Mouse (Mus musculus): ENCODE data around the gene Yjefn3. TPM values are rescaled to one million over a fixed set of nuclear protein-coding genes. Genes with fewer than 3 reads are reported as not detected.

Gene Yjefn3
- polyA plus RNA-seq, 1 experiment, result 3.9 TPM

- WGBS, result 61% methylated on average over 6 of the region's 6 CpGs
- peak; percentile 74 for DNase-seq
- no peak overlapping the region for H3K27ac ChIP-seq (ENCODE audit: insufficient read depth, low read depth, low read length)
- H3K4me3 ChIP-seq (ENCODE audit: insufficient read depth, low read depth, low read length), result no peak overlapping the region
- H3K36me3 ChIP-seq (ENCODE audit: control insufficient read depth, insufficient read depth, low read length), result no peaks in the 10 kb centered on the region
- peaks cover 25% of the 10 kb centered on the region; the same call in 1 of the 2 replicates for H3K4me1 ChIP-seq (ENCODE audit: control insufficient read depth, insufficient read depth, low read length)
- TF ChIP-seq CTCF (conservative IDR thresholded peaks at IDR 0.05; ENCODE audit: insufficient read depth, insufficient read length, low read depth, low read length) (no peak), POLR2A (IDR thresholded peaks at IDR 0.05; ENCODE audit: low read depth, low read length) (no peak)
- no peaks in the 10 kb centered on the region for H3K27me3 ChIP-seq (replicated peaks; ENCODE audit: control insufficient read depth, insufficient read depth, low read length)
Observed at GRCm38 (mm10) chr8:69897857-69898256, 4.7 kb downstream of the Yjefn3 start.

GRCm38 (mm10) chr8:69895772-69896451 is 6.6 kb downstream of the Yjefn3 start:
- TF ChIP-seq POLR2A (IDR thresholded peaks at IDR 0.05; ENCODE audit: low read depth, low read length) (no peak), CTCF (conservative IDR thresholded peaks at IDR 0.05; ENCODE audit: insufficient read depth, insufficient read length, low read depth, low read length) (no peak)
- Histone ChIP-seq H3K36me3 (ENCODE audit: control insufficient read depth, insufficient read depth, low read length) (no peaks in the 10 kb centered on the region), H3K27me3 (replicated peaks; ENCODE audit: control insufficient read depth, insufficient read depth, low read length) (no peaks in the 10 kb centered on the region)

GRCm38 (mm10) chr8:69894836-69895332 is 7.6 kb downstream of the Yjefn3 start:
- no peak for DNase-seq
- TF ChIP-seq CTCF (conservative IDR thresholded peaks at IDR 0.05; ENCODE audit: insufficient read depth, insufficient read length, low read depth, low read length) (no peak), POLR2A (IDR thresholded peaks at IDR 0.05; ENCODE audit: low read depth, low read length) (no peak)
- H3K27ac ChIP-seq (ENCODE audit: insufficient read depth, low read depth, low read length), result no peak overlapping the region
- 68% methylated on average over 6 of the region's 6 CpGs for WGBS
- H3K27me3 ChIP-seq (replicated peaks; ENCODE audit: control insufficient read depth, insufficient read depth, low read length), result no peaks in the 10 kb centered on the region
- peaks cover 14% of the 10 kb centered on the region; the same call in 1 of the 2 replicates for H3K4me1 ChIP-seq (ENCODE audit: control insufficient read depth, insufficient read depth, low read length)
- H3K4me3 ChIP-seq (ENCODE audit: insufficient read depth, low read depth, low read length), result no peak overlapping the region
- no peaks in the 10 kb centered on the region for H3K36me3 ChIP-seq (ENCODE audit: control insufficient read depth, insufficient read depth, low read length)

More at GRCm38 (mm10) chr8:69895772-69896451, 6.6 kb downstream of the Yjefn3 start:
- DNase-seq, result no peak
- H3K4me1 ChIP-seq (ENCODE audit: control insufficient read depth, insufficient read depth, low read length), result peaks cover 20% of the 10 kb centered on the region; the same call in 1 of the 2 replicates
- WGBS, result 58% methylated on average over 4 of the region's 4 CpGs
- no peak overlapping the region for H3K27ac ChIP-seq (ENCODE audit: insufficient read depth, low read depth, low read length)
- no peak overlapping the region for H3K4me3 ChIP-seq (ENCODE audit: insufficient read depth, low read depth, low read length)

- WGBS, result 52% methylated on average over 17 of the region's 17 CpGs
- no peaks in the 10 kb centered on the region for H3K36me3 ChIP-seq (ENCODE audit: control insufficient read depth, insufficient read depth, low read length)
Observed at GRCm38 (mm10) chr8:69893863-69894262, 8.6 kb downstream of the Yjefn3 start.

GRCm38 (mm10) chr8:69890813-69891241 is 11.7 kb downstream of the Yjefn3 start:
- Histone ChIP-seq H3K27ac (ENCODE audit: insufficient read depth, low read depth, low read length) (no peak overlapping the region), H3K27me3 (replicated peaks; ENCODE audit: control insufficient read depth, insufficient read depth, low read length) (no peaks in the 10 kb centered on the region), H3K4me1 (ENCODE audit: control insufficient read depth, insufficient read depth, low read length) (0 out of 2 replicates have a peak, but pooled peaks cover 2% of the 10 kb centered on the region), H3K4me3 (ENCODE audit: insufficient read depth, low read depth, low read length) (no peak overlapping the region), H3K36me3 (ENCODE audit: control insufficient read depth, insufficient read depth, low read length) (no peaks in the 10 kb centered on the region)
- WGBS, result 43% methylated on average over 19 of the region's 19 CpGs
- no peak for TF ChIP-seq POLR2A (IDR thresholded peaks at IDR 0.05; ENCODE audit: low read depth, low read length)
- peak; percentile 56 for TF ChIP-seq CTCF (conservative IDR thresholded peaks at IDR 0.05; ENCODE audit: insufficient read depth, insufficient read length, low read depth, low read length)
- DNase-seq, result no peak

More at GRCm38 (mm10) chr8:69893863-69894262, 8.6 kb downstream of the Yjefn3 start:
- TF ChIP-seq POLR2A (IDR thresholded peaks at IDR 0.05; ENCODE audit: low read depth, low read length) (no peak), CTCF (conservative IDR thresholded peaks at IDR 0.05; ENCODE audit: insufficient read depth, insufficient read length, low read depth, low read length) (peak; percentile 48)
- Histone ChIP-seq H3K27ac (ENCODE audit: insufficient read depth, low read depth, low read length) (no peak overlapping the region), H3K4me1 (ENCODE audit: control insufficient read depth, insufficient read depth, low read length) (peaks cover 12% of the 10 kb centered on the region; the same call in 1 of the 2 replicates), H3K4me3 (ENCODE audit: insufficient read depth, low read depth, low read length) (no peak overlapping the region), H3K27me3 (replicated peaks; ENCODE audit: control insufficient read depth, insufficient read depth, low read length) (no peaks in the 10 kb centered on the region)
- peak; percentile 56 for DNase-seq

- TF ChIP-seq POLR2A (IDR thresholded peaks at IDR 0.05; ENCODE audit: low read depth, low read length), result no peak
- no peak for TF ChIP-seq CTCF (conservative IDR thresholded peaks at IDR 0.05; ENCODE audit: insufficient read depth, insufficient read length, low read depth, low read length)
- DNase-seq, result no peak
- Histone ChIP-seq H3K36me3 (ENCODE audit: control insufficient read depth, insufficient read depth, low read length) (no peaks in the 10 kb centered on the region), H3K27me3 (replicated peaks; ENCODE audit: control insufficient read depth, insufficient read depth, low read length) (no peaks in the 10 kb centered on the region), H3K27ac (ENCODE audit: insufficient read depth, low read depth, low read length) (no peak overlapping the region), H3K4me1 (ENCODE audit: control insufficient read depth, insufficient read depth, low read length) (0 out of 2 replicates have a peak, but pooled peaks cover 2% of the 10 kb centered on the region), H3K4me3 (ENCODE audit: insufficient read depth, low read depth, low read length) (no peak overlapping the region; the same call in 1 of the 2 replicates)
- 2% methylated on average over 32 of the region's 32 CpGs for WGBS
Observed at GRCm38 (mm10) chr8:69888902-69889301, 13.6 kb downstream of the Yjefn3 start.

GRCm38 (mm10) chr8:69888244-69888866 is 14.2 kb downstream of the Yjefn3 start:
- H3K27me3 ChIP-seq (replicated peaks; ENCODE audit: control insufficient read depth, insufficient read depth, low read length), result no peaks in the 10 kb centered on the region

More at GRCm38 (mm10) chr8:69888244-69888866, 14.2 kb downstream of the Yjefn3 start:
- TF ChIP-seq POLR2A (IDR thresholded peaks at IDR 0.05; ENCODE audit: low read depth, low read length) (no peak), CTCF (conservative IDR thresholded peaks at IDR 0.05; ENCODE audit: insufficient read depth, insufficient read length, low read depth, low read length) (no peak)
- Histone ChIP-seq H3K27ac (ENCODE audit: insufficient read depth, low read depth, low read length) (no peak overlapping the region), H3K4me1 (ENCODE audit: control insufficient read depth, insufficient read depth, low read length) (0 out of 2 replicates have a peak, but pooled peaks cover 2% of the 10 kb centered on the region), H3K36me3 (ENCODE audit: control insufficient read depth, insufficient read depth, low read length) (no peaks in the 10 kb centered on the region), H3K4me3 (ENCODE audit: insufficient read depth, low read depth, low read length) (peak overlapping the region; percentile 11; the same call in 1 of the 2 replicates)
- 3% methylated on average over 24 of the region's 24 CpGs for WGBS
- DNase-seq, result no peak
